Mouse (Mus musculus) thymus, postnatal 25 days (tissue): ENCODE data around the gene Akap13.
"Not testable (repeated sequence)": the region's sequence is repeated elsewhere in the genome, so short reads cannot be mapped to it uniquely, and the experiment has no call there.

Experiments used
- DNase-seq: peaks from one replicate; pipeline ENCODE4 v3.0.0; 2022

The Akap13 gene

GRCm38 (mm10) chr7:75731951-75732350 lies 276.6 kb downstream of the Akap13 start:
- no peak for DNase-seq

- no peak for DNase-seq
These were observed 277.8 kb downstream of the Akap13 start for GRCm38 (mm10) chr7:75733166-75733565.

DNA sequence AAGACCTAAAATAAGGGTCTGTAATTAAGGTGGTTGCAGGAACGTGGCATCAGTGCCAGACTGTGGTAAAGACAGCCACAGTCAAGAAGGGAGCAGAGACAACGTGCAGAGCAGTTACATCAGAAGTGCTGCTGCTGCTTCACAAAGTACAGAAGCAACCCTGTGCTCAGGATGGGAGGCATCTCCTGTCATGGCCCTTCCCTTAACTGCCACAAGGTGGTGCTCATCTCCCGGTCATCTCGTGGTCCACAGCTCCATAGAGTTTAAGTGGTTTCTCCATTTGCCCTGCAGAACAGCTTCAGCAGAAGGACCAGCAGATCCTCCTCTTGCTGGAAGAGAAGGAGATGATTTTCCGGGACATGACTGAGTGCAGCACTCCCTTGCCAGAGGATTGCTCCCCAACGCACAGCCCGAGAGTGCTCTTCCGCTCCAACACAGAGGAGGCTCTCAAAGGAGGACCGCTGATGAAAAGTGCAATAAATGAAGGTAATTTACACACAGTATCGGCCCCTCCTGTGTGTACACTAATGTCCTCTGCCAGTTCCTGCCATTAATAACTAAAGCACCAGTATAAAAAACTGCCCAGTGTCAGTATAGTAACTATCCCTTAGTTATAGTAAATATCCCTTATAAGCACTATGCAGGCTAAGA lies 283.9 kb downstream of the Akap13 start:
- DNase-seq: peak; percentile 72

DNA sequence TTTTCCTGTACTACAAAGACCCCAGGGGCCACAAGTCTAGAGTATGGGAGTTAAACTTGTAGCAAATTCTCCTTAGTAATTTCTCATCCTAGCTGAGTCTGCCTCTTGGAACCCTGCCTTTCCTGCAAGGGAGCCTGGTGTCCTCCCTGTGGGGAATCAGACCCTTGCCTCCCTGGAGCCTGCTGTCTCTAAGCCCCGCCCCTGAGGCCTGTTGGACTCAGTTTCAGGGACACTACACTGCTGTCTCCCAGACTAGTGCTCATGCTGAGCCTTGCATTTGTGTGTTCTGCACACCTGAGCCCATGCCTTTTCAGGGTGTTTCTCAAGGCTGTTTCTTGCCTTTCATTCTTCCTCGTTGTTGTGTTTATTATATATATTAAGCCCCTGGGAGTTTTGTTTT lies 289.2 kb downstream of the Akap13 start:
- no peak for DNase-seq

DNA sequence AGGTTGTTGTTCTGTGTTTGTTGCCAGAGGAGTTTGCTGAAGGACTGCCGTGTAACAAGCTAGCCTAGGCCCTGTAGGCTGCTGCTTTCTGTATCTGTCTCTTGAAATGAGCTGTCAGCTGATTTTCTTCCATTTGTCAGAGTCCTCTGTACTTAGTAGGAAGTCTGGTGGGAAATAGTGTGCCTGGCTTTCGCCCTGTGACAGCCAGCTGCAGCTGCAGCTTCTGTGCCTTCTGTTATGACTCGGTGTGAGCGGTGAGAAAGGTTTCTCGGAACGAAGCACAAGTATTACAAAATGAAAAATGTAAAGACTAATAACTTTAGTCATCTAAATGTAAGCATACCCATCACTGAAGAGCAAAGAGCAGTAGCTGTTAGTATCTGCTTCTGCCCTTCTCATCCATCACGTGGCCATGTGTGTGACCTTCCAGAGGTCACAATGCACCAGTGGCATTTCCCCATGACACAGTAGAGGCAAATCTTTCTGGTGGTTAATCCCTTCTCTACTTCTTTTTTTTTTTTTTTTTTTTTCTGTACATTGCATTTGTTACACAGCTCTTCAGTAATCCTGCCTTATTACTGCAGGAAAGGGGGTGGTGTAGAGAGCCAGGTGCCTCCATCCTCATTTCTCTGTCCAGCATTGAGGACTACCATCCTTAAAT lies 289.8 kb downstream of the Akap13 start:
- no peak for DNase-seq

GRCm38 (mm10) chr7:75745969-75746368 lies 290.6 kb downstream of the Akap13 start:
- DNase-seq: not testable (repeated sequence)

GRCm38 (mm10) chr7:75750581-75750980 lies 295.2 kb downstream of the Akap13 start:
- DNase-seq: no peak

GRCm38 (mm10) chr7:75751161-75751803 lies 295.9 kb downstream of the Akap13 start:
- DNase-seq: no peak

DNA sequence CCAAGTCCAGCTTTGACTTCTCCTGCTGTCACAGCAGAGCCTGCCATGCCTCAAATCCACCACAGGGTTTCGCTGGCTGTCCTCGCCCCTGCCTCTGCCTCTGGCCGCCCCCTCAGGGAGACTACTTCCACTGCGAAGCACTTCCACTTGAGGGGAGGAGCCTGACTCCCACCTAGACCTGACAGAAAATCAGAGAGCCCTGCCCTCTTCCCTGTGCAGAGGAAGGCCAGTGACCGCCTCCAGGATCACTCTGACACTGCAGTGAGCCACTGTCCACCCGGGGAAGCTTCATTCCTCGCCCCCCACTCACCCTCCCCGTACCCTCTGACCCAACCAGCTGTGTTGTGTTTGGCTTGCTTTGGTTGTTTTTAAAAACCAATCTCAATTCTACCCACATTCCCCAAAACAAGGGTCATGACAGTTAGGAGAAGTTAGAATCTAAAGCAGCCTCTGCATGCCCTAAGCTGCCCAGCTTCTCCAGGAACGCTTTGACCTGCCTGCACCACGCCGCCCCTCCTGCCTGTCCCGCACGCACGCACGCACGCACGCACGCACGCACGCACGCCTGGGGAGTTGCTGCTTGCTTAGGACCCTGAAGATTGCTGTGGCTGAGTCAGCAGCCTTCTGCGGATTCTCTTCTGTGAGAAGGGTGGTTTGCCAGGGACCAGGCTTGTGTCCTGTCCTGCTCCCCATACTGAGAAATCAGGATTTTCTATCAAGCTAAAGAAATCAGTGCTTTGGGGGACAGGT lies 297.3 kb downstream of the Akap13 start:
- no peak for DNase-seq

DNA sequence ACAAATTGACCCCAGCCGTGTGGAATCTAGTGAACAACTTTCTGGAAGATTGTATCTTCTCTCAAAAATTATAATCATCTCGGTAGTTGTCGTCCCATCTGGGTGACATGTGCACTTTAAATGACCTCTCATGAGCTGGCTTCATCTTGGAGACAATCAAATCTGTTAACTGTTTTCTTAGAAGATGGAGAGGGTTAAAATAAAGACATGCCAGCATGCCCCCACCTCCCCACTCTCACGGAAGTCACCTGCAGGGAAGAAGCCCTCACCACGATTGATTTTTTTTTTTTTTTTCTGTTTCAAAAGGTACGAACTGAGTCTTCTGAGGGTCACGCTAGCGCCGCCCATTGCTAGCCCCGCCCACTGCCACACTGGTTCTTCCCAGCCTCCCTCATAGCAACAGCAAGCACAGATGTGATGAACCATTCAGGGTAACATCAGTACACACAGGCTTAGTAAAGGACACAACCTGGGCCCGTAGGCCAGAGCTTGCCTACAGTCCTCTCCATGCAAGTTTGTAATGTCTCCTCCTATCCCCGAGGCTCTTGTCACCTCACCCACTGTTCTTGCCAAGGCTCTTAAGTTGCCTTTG lies 298.0 kb downstream of the Akap13 start:
- no peak for DNase-seq

DNA sequence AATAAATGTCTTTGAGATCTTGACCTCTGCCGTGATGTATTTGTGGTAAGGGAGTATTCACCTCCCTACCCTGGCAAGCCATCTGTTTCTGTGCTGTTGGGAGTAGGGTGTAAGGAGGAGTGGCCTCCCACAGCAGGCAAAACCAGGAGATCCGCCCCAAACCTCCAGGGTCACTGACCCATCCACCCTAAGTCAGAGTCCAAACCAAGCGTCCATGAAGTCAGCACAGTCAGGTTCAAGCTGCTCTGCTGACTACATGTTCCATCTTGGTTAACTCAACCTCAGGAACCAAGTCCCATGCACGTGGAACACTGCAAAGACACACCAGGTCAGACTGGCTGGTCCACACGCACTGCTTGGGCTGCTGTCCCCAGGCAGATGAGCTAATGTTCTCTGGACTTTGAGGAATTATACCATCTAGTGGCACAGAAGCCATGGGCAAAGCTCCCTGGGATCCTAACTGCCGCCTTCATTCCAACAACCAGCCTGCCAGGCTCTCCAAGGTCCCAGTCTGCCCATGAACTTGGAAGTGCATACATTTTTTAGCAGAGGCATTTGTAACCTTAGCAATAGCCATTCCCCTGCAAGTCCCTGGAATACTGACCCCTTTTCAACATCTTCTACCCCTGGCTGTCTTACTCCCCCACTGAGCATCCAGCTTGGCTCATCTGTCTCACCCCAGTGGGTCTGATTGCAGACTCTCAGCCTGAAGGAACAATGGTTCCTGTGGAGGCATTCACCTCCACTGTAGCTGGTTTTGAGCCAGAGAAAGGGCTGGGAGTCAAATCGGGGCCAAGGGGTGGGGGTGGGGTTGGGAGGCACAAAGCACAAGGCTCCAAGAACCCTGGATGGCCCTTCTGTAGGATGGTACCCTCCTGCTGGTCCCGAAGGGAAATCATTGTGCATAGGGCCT lies 299.5 kb downstream of the Akap13 start:
- no peak for DNase-seq

- DNase-seq: no peak
These were observed 300.6 kb downstream of the Akap13 start for GRCm38 (mm10) chr7:75755861-75756449.

DNA sequence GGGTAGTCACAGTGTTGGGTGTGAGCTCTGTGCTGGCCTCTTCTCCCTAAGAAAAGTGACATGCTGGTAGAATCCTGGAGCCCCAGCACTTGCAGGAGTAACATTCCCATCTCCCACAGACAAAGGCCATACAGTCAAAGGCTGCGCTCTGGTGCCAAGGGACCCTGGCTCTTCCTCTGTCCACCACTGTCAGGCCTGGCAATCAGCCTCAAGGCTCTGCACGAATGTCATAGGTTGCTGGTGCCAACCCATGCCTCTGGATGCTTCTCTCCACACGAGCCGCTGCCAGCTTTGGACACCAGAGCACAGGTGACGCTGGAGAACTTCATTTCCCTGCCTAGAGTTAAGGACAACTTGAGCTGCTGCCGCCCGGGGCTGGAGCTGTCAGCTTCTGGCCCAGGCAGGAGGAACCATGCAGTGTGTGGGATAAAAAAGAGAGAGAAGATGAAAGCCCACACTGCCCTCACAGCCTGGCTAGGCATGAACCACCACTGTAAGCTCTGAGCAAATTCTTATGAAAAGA lies 304.7 kb downstream of the Akap13 start:
- no peak for DNase-seq

DNA sequence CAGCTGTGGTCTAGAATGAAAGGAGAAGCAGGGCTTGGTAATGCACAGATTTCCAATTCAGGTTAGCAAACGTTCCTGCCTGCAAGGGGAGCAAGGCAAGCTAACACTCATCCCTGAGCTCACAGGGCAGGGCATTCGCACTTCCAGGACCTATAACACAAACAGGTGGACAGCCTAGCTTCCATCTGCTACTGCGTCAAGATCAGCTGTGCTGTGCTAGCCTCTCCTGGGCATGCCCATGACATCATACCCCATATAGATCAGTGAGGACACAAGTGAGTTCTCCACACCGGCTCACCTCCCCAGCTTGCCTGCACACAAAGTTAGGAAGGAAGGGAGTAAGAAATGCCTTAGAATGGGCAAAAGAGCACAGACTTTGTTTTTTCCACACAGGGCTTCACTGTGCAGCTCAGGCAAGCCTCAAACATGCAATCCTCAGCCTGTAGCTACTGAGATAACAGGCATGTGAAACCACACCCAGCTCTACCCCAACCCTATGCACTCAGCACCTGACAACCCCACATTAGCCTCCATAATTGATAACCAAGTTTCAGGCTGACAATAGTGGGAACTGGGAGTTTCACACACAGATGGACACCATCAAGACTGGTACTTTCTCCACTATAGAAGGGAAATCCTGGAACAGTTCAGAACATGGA lies 305.5 kb downstream of the Akap13 start:
- DNase-seq: not testable (repeated sequence)

DNA sequence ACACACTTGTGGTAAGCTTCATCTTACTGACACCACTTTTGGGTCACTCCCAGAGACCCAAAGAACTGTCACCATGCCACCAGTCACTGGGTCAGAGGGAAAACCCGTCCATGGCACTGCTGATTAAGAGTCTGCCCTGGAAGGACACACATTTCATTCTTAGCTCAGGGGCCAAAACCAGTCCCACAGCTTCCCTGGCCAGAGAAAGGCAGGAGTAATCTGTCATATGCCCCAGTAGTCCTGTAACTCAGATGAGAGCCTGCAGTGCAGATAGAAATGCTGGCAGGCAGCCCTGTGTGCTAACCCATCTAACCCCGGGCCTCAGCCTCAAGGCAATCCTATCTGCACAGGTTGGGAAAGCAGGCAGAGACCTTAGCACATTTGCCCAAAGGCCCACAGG lies 306.9 kb downstream of the Akap13 start:
- not testable (repeated sequence) for DNase-seq

DNA sequence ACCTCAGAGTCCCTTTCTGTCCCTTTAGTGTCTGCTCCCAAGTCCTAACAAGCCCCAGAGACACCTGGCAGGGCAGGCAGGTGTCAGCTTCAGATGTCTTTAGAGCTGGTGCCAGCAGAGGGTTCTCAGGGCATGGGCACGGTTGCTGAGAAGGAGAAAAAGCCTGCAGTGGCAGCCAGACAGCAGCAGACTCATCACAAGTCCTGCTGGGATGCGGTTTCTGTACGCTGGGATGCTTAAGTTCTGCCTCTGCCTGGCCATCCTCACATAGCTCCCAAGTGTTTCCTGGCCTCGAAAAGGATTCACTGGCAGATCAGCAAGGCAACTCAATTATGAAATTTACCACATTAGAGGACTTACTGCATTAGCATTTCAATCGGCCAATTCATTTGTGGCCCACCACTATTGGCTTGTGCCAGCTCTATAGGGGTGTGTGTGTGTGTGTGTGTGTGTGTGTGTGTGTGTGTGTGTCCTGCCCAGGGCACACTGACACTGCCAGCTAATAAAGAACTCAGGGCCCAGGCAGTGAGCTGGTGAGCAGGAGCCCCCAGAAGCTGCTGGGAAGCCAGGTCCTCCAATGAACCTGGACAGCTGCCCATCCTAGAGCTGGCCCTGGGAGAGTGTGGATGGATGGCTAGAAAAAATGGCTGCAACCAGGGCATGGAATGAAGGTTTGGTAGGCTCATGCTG lies 311.9 kb downstream of the Akap13 start:
- DNase-seq: not testable (repeated sequence)

GRCm38 (mm10) chr7:75768169-75768568 lies 312.8 kb downstream of the Akap13 start:
- DNase-seq: no peak

GRCm38 (mm10) chr7:75769909-75770308 lies 314.6 kb downstream of the Akap13 start:
- DNase-seq: no peak

DNA sequence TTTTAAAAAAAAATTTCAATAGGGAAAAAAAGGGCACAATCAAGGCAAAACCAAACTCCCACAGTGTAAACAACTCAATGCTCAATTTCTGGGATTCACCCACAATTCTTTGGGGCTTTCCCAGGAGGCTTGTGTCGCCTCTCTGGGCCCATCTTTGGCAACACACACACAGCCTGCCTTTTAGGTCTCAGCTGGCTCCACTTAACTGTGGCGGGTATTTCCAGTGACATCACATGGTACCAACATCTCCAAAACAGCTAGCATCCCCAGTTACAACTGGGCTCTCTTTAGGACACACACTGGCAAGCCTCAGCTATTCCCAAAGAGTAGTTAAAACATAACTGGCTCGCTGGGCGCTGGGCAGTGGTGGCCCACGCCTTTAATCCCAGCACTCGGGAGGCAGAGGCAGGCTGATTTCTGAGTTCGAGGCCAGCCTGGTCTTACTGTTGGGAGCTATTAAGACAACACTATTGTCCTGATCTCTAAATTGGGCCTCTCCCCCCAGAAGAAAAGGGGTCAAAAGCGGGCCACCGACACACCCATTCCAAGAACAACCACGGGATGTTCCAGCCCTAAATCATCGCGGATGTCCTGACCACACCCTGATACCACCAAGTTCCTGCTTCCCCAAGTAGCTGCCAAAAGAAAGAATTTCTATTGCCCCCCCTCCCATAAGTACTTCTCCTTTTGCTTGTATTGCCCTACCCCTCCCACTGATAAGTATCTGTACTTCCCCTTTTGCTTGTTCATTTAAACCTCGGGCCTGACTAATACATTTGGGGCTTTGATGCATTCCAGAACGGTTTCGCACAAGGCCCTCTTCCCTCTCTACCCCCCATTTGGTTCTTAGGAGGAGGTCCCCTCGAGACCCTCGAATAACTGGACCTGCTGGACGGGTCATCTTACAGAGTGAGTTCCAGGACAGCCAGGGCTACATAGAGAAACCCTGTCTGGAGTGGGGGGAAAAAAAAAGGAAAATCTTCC lies 319.1 kb downstream of the Akap13 start:
- not testable (repeated sequence) for DNase-seq
